Mouse (Mus musculus) adrenal gland, adult (tissue): ENCODE results near the gene Stap2.

Experiments used
- DNase-seq, 2 experiments: peaks; one replicate each; pipeline ENCODE4 v3.0.0; 2022 to 2023; ENCODE audit warnings: low spot score in 1 of 2; ENCODE audit not compliant: inconsistent age in 2 of 2

Gene Stap2

GRCm38 (mm10) chr17:56008356-56009087 is 3.1 kb upstream of the Stap2 start:
- peak; percentile 95 to 98 for DNase-seq

- DNase-seq: peak in 1 of 2 experiments; percentile 32
Measured at GRCm38 (mm10) chr17:56007444-56008355, 2.3 kb upstream of the Stap2 start.

GRCm38 (mm10) chr17:56006956-56007355 is 1.6 kb upstream of the Stap2 start:
- DNase-seq: peak in 1 of 2 experiments; percentile 35

GRCm38 (mm10) chr17:56003000-56003399 is 2.4 kb downstream of the Stap2 start:
- no peak for DNase-seq

GRCm38 (mm10) chr17:55999794-56000499 is 5.4 kb downstream of the Stap2 start:
- DNase-seq: no peak

- DNase-seq: peak; percentile 83 to 90
Measured at GRCm38 (mm10) chr17:55996007-55996406, 9.4 kb downstream of the Stap2 start.

- no peak for DNase-seq
Measured at GRCm38 (mm10) chr17:55990278-55990898, 15.0 kb downstream of the Stap2 start.

- peak in 1 of 2 experiments; percentile 59 for DNase-seq
Measured at GRCm38 (mm10) chr17:55986030-55986961, 19.1 kb downstream of the Stap2 start, which contains the start of gene Fsd1. TSS of gene Fsd1 (plus strand) at chr17:55986509.

- no peak for DNase-seq
Measured at GRCm38 (mm10) chr17:55977301-55977700, 28.1 kb downstream of the Stap2 start.

- peak; percentile 83 to 93 for DNase-seq
Measured at GRCm38 (mm10) chr17:55976255-55976862, 29.0 kb downstream of the Stap2 start.

- no peak for DNase-seq
Measured at GRCm38 (mm10) chr17:55971453-55971852, 33.9 kb downstream of the Stap2 start.

- DNase-seq: peak; percentile 29 to 65
Measured at GRCm38 (mm10) chr17:55969966-55970891, 35.2 kb downstream of the Stap2 start, which contains the start of gene Shd. TSS of gene Shd (plus strand) at chr17:55970467.

- no peak for DNase-seq
Measured at GRCm38 (mm10) chr17:55969560-55969959, 35.8 kb downstream of the Stap2 start.

- DNase-seq: peak in 1 of 2 experiments; percentile 26
Measured at GRCm38 (mm10) chr17:55968210-55968609, 37.2 kb downstream of the Stap2 start.

- DNase-seq: no peak
Measured at GRCm38 (mm10) chr17:55967186-55967585, 38.2 kb downstream of the Stap2 start.

- no peak for DNase-seq
Measured at GRCm38 (mm10) chr17:55964996-55965395, 40.4 kb downstream of the Stap2 start.

- DNase-seq: no peak
Measured at GRCm38 (mm10) chr17:55964496-55964895, 40.9 kb downstream of the Stap2 start.

- no peak for DNase-seq
Measured at GRCm38 (mm10) chr17:55963171-55963570, 42.2 kb downstream of the Stap2 start.
